Comparison of ENCODE assay signal across 26 mouse cellular contexts in genomic region chr7:117652637-117653036, GRCm38 (mm10).
"Had no signal": no experiment of that assay in that cellular context is flagged by ENCODE, and none has a peak within 500 bp of the region (broad histone marks: within the 10 kb centered on the region; RNA-seq: fewer than 3 reads in every experiment).

No protein-coding gene starts in this region.

- H3K9me3 ChIP-seq: heart, embryonic 13.5 days; heart, embryonic 15.5 days; hindbrain, embryonic 10.5 days; hindbrain, embryonic 12.5 days; intestine, embryonic 15.5 days; limb, embryonic 13.5 days; limb, embryonic 15.5 days; liver, embryonic 12.5 days had no signal

- H3K9ac ChIP-seq: heart, embryonic 13.5 days; heart, embryonic 15.5 days; hindbrain, embryonic 12.5 days; hindbrain, embryonic 14.5 days; intestine, embryonic 15.5 days; limb, embryonic 13.5 days; limb, embryonic 15.5 days; liver, embryonic 12.5 days had no signal

- H3K27me3 ChIP-seq: heart, embryonic 13.5 days; heart, embryonic 15.5 days; hindbrain, embryonic 12.5 days; intestine, embryonic 15.5 days; limb, embryonic 13.5 days; limb, embryonic 15.5 days; liver, embryonic 12.5 days had no signal

- H3K27ac ChIP-seq: gastrocnemius, adult 2 months; heart, adult 2 months; heart, embryonic 13.5 days; heart, embryonic 15.5 days; hindbrain, embryonic 10.5 days; hindbrain, embryonic 12.5 days; hindbrain, embryonic 14.5 days; intestine, embryonic 15.5 days; limb, embryonic 13.5 days; limb, embryonic 15.5 days; liver, embryonic 12.5 days had no signal

- H3K36me3 ChIP-seq: heart, embryonic 15.5 days; intestine, embryonic 15.5 days; liver, embryonic 12.5 days had no signal

- H3K4me1 ChIP-seq: heart, embryonic 13.5 days; heart, embryonic 15.5 days; hindbrain, embryonic 10.5 days; hindbrain, embryonic 12.5 days; intestine, embryonic 15.5 days; limb, embryonic 13.5 days; limb, embryonic 15.5 days; liver, embryonic 12.5 days had no signal

- H3K4me3 ChIP-seq: gastrocnemius, adult 2 months; heart, adult 2 months; heart, embryonic 13.5 days; heart, embryonic 15.5 days; hindbrain, embryonic 10.5 days; hindbrain, embryonic 12.5 days; intestine, embryonic 15.5 days; limb, embryonic 13.5 days; limb, embryonic 15.5 days; liver, embryonic 12.5 days had no signal

- ATAC-seq: hindbrain, embryonic 16.5 days; inflammation-experienced regulatory T-cells, adult 6 months; intestine, embryonic 15.5 days; intestine, postnatal 0 days; liver, embryonic 12.5 days had no signal

- DNase-seq: gastrocnemius, adult 2 months; gastrocnemius, postnatal 10 days; gastrocnemius, postnatal 25 days; heart, adult 2 months; heart, postnatal 4 days; kidney, adult 18-20 months; kidney, adult 8-10 months; kidney, postnatal 10 days; kidney, postnatal 25 days; kidney, postnatal 4 days; layer of hippocampus, adult 9-11 months; layer of hippocampus, postnatal 36 days; left cerebral cortex, postnatal 4 days had no signal

- H3K4me2 ChIP-seq: heart, embryonic 11.5 days; heart, embryonic 13.5 days; heart, embryonic 15.5 days; hindbrain, embryonic 12.5 days; hindbrain, embryonic 14.5 days; intestine, embryonic 15.5 days; limb, embryonic 13.5 days; limb, embryonic 15.5 days; liver, embryonic 12.5 days had no signal
